ENCODE assay signal across 6 mouse cellular contexts in genomic region chr10:76794102-76794501, GRCm38 (mm10).
"Had no signal": no experiment of that assay in that cellular context is flagged by ENCODE, and none has a peak within 500 bp of the region (broad histone marks: within the 10 kb centered on the region; RNA-seq: fewer than 3 reads in every experiment).

No protein-coding gene starts in this region.

- ATAC-seq: liver, postnatal 0 days had no signal

- DNase-seq: kidney, postnatal 14 days; liver, embryonic 13.5 days; liver, postnatal 0 days; lung, postnatal 14 days; right cerebral cortex, postnatal 14 days; thymus, postnatal 4 days had no signal
